1 mouse cellular context compared by ENCODE assay signal in the genomic region with DNA sequence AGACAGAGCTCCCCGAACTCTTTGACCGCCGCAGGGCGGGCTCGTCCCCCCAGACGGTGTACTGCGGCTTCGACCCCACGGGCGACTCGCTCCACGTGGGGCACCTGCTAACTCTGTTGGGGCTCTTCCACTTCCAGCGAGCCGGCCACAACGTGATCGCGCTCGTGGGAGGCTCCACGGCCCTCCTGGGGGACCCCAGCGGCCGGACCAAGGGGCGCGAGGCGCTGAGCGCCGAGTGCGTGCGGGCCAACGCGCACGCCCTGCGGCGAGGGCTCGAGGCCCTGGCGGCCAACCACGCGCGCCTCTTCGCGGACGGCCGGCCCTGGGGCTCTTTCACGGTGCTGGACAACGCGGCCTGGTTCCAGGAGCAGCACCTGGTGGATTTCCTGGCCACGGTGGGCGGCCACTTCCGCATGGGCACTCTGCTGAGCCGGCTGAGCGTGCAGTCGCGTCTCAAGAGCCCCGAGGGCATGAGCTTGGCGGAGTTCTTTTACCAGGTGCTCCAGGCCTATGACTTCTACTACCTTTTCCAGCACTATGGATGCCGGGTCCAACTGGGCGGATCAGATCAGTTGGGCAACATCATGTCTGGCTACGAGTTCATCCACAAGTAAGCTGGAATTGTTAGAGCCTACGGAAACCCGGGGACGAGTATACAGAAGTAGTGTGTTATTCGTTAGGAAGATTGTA.
TF ChIP-seq lines count a peak whose summit lies in the region.

No protein-coding gene starts in this region.

TF ChIP-seq in CH12.LX, 34 proteins besides CTCF, POLR2A, EP300 and RAD21 (continued from another document):
- peak; percentile 15; the same call in 1 of the 2 replicates for TF ChIP-seq POLR2AphosphoS2 (IDR thresholded peaks at IDR 0.05; ENCODE audit: low read depth, low read length)
- no peak for TF ChIP-seq ZKSCAN1 (IDR thresholded peaks at IDR 0.05; ENCODE audit: borderline replicate concordance, low read depth, low read length)
- peak; percentile 26; the same call in 1 of the 2 replicates for TF ChIP-seq MYC (IDR thresholded peaks at IDR 0.05; ENCODE audit: low read depth, low read length)
- no peak for TF ChIP-seq CHD2 (IDR thresholded peaks at IDR 0.05; ENCODE audit: low read length)
- 0 out of 2 replicates have a peak, but pooled peaks have one; percentile 12 for TF ChIP-seq NRF1 (IDR thresholded peaks at IDR 0.05; ENCODE audit: low read depth, low read length)
- no peak for TF ChIP-seq USF2 (conservative IDR thresholded peaks at IDR 0.05; ENCODE audit: low read depth, low read length)
- TF ChIP-seq ETS1 (conservative IDR thresholded peaks at IDR 0.05; ENCODE audit: low read depth, low read length): no peak
- TF ChIP-seq USF1 (IDR thresholded peaks at IDR 0.05; ENCODE audit: low read depth, low read length): no peak
- TF ChIP-seq MAX (IDR thresholded peaks at IDR 0.05; ENCODE audit: low read length): no peak; the same call in none of the 2 replicates
- TF ChIP-seq SMC3 (IDR thresholded peaks at IDR 0.05; ENCODE audit: low read depth, low read length): no peak
- no peak for TF ChIP-seq ZNF384 (IDR thresholded peaks at IDR 0.05; ENCODE audit: low read depth, low read length)
- peak; percentile 81 for TF ChIP-seq CHD1 (IDR thresholded peaks at IDR 0.05; ENCODE audit: low read depth, low read length)
- TF ChIP-seq TBP (conservative IDR thresholded peaks at IDR 0.05; ENCODE audit: low read depth, low read length): no peak
- no peak for TF ChIP-seq JUN (IDR thresholded peaks at IDR 0.05; ENCODE audit: insufficient read depth, low read depth, low read length)
- no peak; the same call in 1 of the 2 replicates for TF ChIP-seq IRF4 (IDR thresholded peaks at IDR 0.05; ENCODE audit: low read depth, low read length)
- no peak for TF ChIP-seq PAX5 (IDR thresholded peaks at IDR 0.05; ENCODE audit: low read length)
- TF ChIP-seq NELFE (IDR thresholded peaks at IDR 0.05; ENCODE audit: low read depth, low read length): peak; percentile 41; the same call in 1 of the 2 replicates
- TF ChIP-seq BHLHE40 (IDR thresholded peaks at IDR 0.05; ENCODE audit: low read depth, low read length): 0 out of 2 replicates have a peak, but pooled peaks have one; percentile 5
- no peak for TF ChIP-seq KAT2A (IDR thresholded peaks at IDR 0.05; ENCODE audit: insufficient replicate concordance, low read length)
- TF ChIP-seq ELF1 (IDR thresholded peaks at IDR 0.05; ENCODE audit: low read depth, low read length): peak; percentile 91
- peak; percentile 86 for TF ChIP-seq MXI1 (IDR thresholded peaks at IDR 0.05; ENCODE audit: low read depth, low read length)
- TF ChIP-seq UBTF (IDR thresholded peaks at IDR 0.05; ENCODE audit: low read depth, low read length): peak; percentile 68
- peak; percentile 58; the same call in 1 of the 2 replicates for TF ChIP-seq TCF12 (IDR thresholded peaks at IDR 0.05; ENCODE audit: low read depth, low read length)
- no peak for TF ChIP-seq ZC3H11A (IDR thresholded peaks at IDR 0.05; ENCODE audit: low read depth, low read length)
- TF ChIP-seq MAZ (IDR thresholded peaks at IDR 0.05; ENCODE audit: low read depth, low read length): no peak
